8 mouse cellular contexts compared by ENCODE assay signal in genomic region chr15:83223208-83223962, GRCm38 (mm10). TPM values are rescaled to one million over a fixed set of nuclear protein-coding genes. Genes with fewer than 3 reads are reported as not detected.
DNase-seq lines count a peak whose midpoint lies in the region; ATAC-seq and TF ChIP-seq lines count a peak whose summit lies in the region.

No protein-coding gene starts in this region.

- no peaks in the 10 kb centered on the region for H3K27me3 ChIP-seq in embryonic facial prominence, embryonic 14.5 days (replicated peaks; ENCODE audit: control insufficient read depth, insufficient read depth, low read length)
- no peaks in the 10 kb centered on the region for H3K27me3 ChIP-seq in heart, postnatal 0 days (ENCODE audit: control insufficient read depth, insufficient read depth, low read length)

- peak; percentile 94 for ATAC-seq in embryonic facial prominence, embryonic 14.5 days (ENCODE audit: low read depth)
- ATAC-seq in heart, postnatal 0 days (ENCODE audit: insufficient read depth, low read depth), result peak; percentile 90

- no peak for TF ChIP-seq EP300 in heart, postnatal 0 days (IDR thresholded peaks at IDR 0.05; ENCODE audit: low read depth)

- H3K4me3 ChIP-seq in embryonic facial prominence, embryonic 14.5 days (ENCODE audit: low read depth, low read length), result no peak overlapping the region
- no peak overlapping the region for H3K4me3 ChIP-seq in heart, postnatal 0 days (ENCODE audit: low read depth, low read length)

- H3K36me3 ChIP-seq in embryonic facial prominence, embryonic 14.5 days (ENCODE audit: control insufficient read depth, insufficient read depth, low read length), result no peaks in the 10 kb centered on the region
- H3K36me3 ChIP-seq in heart, postnatal 0 days (replicated peaks; ENCODE audit: control insufficient read depth, insufficient read depth, low read length), result no peaks in the 10 kb centered on the region

- peak; percentile 27 for DNase-seq in layer of hippocampus, adult 11-12 months (ENCODE audit: low spot score)
- no peak for DNase-seq in layer of hippocampus, postnatal 14 days (ENCODE audit: low spot score in 2 of 2)
- DNase-seq in embryonic facial prominence, embryonic 14.5 days (ENCODE audit: low spot score), result peak; percentile 94
- DNase-seq in heart, postnatal 0 days (ENCODE audit: low spot score), result peak; percentile 81
- DNase-seq in kidney, postnatal 25 days, result peak; percentile 74 to 90
- DNase-seq in mesoderm, embryonic 11.5 days (ENCODE audit: low read depth, low spot score), result peak; percentile 83
- peak; percentile 80 for DNase-seq in testis, postnatal 10 days (ENCODE audit: low spot score)
- no peak for DNase-seq in left cerebral cortex, adult 8-10 months (ENCODE audit: low spot score in 2 of 2)

- TF ChIP-seq CTCF in heart, postnatal 0 days (IDR thresholded peaks at IDR 0.05; ENCODE audit: low read depth), result no peak

- peak overlapping the region; percentile 23 for H3K4me2 ChIP-seq in embryonic facial prominence, embryonic 14.5 days (ENCODE audit: low read depth, low read length)
- no peak overlapping the region for H3K4me2 ChIP-seq in heart, postnatal 0 days (ENCODE audit: low read depth, low read length)

- 25% methylated on average over 11 of the region's 11 CpGs for WGBS in embryonic facial prominence, embryonic 14.5 days
- WGBS in heart, postnatal 0 days, result 47% methylated on average over 11 of the region's 11 CpGs

- H3K4me1 ChIP-seq in embryonic facial prominence, embryonic 14.5 days (ENCODE audit: control insufficient read depth, insufficient read depth, low read length), result peaks cover 25% of the 10 kb centered on the region
- peaks cover 21% of the 10 kb centered on the region for H3K4me1 ChIP-seq in heart, postnatal 0 days (ENCODE audit: control insufficient read depth, insufficient read depth)

- peak overlapping the region; percentile 38; the same call in 1 of the 2 replicates for H3K9ac ChIP-seq in embryonic facial prominence, embryonic 14.5 days (ENCODE audit: low read depth, low read length)
- no peak overlapping the region for H3K9ac ChIP-seq in heart, postnatal 0 days (replicated peaks; ENCODE audit: low read depth, low read length)

- peak overlapping the region; percentile 93 for H3K27ac ChIP-seq in embryonic facial prominence, embryonic 14.5 days (replicated peaks; ENCODE audit: low read depth, low read length)
- H3K27ac ChIP-seq in heart, postnatal 0 days (ENCODE audit: low read depth), result peak overlapping the region; percentile 83

- 0 out of 2 replicates have a peak, but pooled peaks cover 3% of the 10 kb centered on the region for H3K9me3 ChIP-seq in embryonic facial prominence, embryonic 14.5 days (ENCODE audit: control insufficient read depth, low read length)
- H3K9me3 ChIP-seq in heart, postnatal 0 days (replicated peaks; ENCODE audit: control insufficient read depth, low read length), result no peaks in the 10 kb centered on the region

RNA-seq across cellular contexts. Expression of gene A4galt, which starts 28.2 kb away (rescaled TPM):
- 1 to 10 TPM; 1.8 to 1.9 TPM for total RNA-seq in layer of hippocampus, postnatal 14 days (2021)
- 2.3 and 2.4 TPM in 2 replicates for polyA plus RNA-seq in embryonic facial prominence, embryonic 14.5 days (2014; fragmentation: Nextera tagmentation; extraction: Ambion mirVana)
- 3.0 and 3.2 TPM in 2 replicates for total RNA-seq in heart, postnatal 0 days (2014; rRNA removed; ENCODE audit: low replicate concordance)
- 1.6 and 2.0 TPM in 2 replicates for polyA plus RNA-seq in heart, postnatal 0 days (2015; fragmentation: Nextera tagmentation; extraction: Ambion mirVana)
- total RNA-seq in left cerebral cortex, adult 8-10 months (2022), result 1 to 10 TPM; 3.2 to 5.9 (median 5.4) TPM

RNA-seq across cellular contexts. Expression of gene Cyb5r3, which starts 51.0 kb away (rescaled TPM):
- 10 to 100 TPM; 80.9 to 89.8 TPM for total RNA-seq in layer of hippocampus, postnatal 14 days (2021)
- polyA plus RNA-seq in embryonic facial prominence, embryonic 14.5 days (2014; fragmentation: Nextera tagmentation; extraction: Ambion mirVana), result 125 and 126 TPM in 2 replicates
- total RNA-seq in heart, postnatal 0 days (2014; rRNA removed; ENCODE audit: low replicate concordance), result 125 and 166 TPM in 2 replicates
- 113 and 117 TPM in 2 replicates for polyA plus RNA-seq in heart, postnatal 0 days (2015; fragmentation: Nextera tagmentation; extraction: Ambion mirVana)
- 10 to 100 TPM; 74.6 to 85.7 (median 80.2) TPM for total RNA-seq in left cerebral cortex, adult 8-10 months (2022)

Comparison
In these comparisons a context has a peak if more than half of its experiments do, and no peak if none do; other contexts are left out.
1. DNase-seq: peak in layer of hippocampus, adult 11-12 months (single experiment), embryonic facial prominence, embryonic 14.5 days (single experiment), heart, postnatal 0 days (single experiment), kidney, postnatal 25 days (2 of 2), mesoderm, embryonic 11.5 days (single experiment) and testis, postnatal 10 days (single experiment); none in layer of hippocampus, postnatal 14 days (0 of 2) and left cerebral cortex, adult 8-10 months (0 of 2).